Mouse (Mus musculus): Measurements from ENCODE around the gene Chrdl2.

- no peak for TF ChIP-seq CTCF (IDR thresholded peaks at IDR 0.05; ENCODE audit: low read depth, low read length)
- no peak for TF ChIP-seq TAL1 (conservative IDR thresholded peaks at IDR 0.05; ENCODE audit: low read depth, low read length)
- no peak for TF ChIP-seq GATA1 (IDR thresholded peaks at IDR 0.05; ENCODE audit: borderline replicate concordance, low read length)
- TF ChIP-seq GATA2 (IDR thresholded peaks at IDR 0.05; ENCODE audit: borderline replicate concordance, low read depth, low read length): no peak
- no peak for TF ChIP-seq POLR2AphosphoS5 (IDR thresholded peaks at IDR 0.05; ENCODE audit: insufficient replicate concordance, low read depth, low read length)
Measured at GRCm38 (mm10) chr7:100008765-100009164, 2.8 kb downstream of the Chrdl2 start.
